Mouse (Mus musculus): ENCODE data around the gene Pik3r1. TPM values are rescaled to one million over a fixed set of nuclear protein-coding genes. Genes with fewer than 3 reads are reported as not detected.

Pik3r1 gene
- polyA plus RNA-seq, 1 experiment from 2014 or later = 34.1 TPM

- ATAC-seq = no peak
- WGBS = 51% methylated on average over 1 of the region's 1 CpGs
- H3K4me1 ChIP-seq (replicated peaks) = no peaks in the 10 kb centered on the region
- no peak overlapping the region for H3K27ac ChIP-seq
- no peak overlapping the region for H3K4me3 ChIP-seq (replicated peaks)
- no peaks in the 10 kb centered on the region for H3K36me3 ChIP-seq
- H3K9ac ChIP-seq (replicated peaks) = no peak overlapping the region
- H3K4me2 ChIP-seq (replicated peaks) = no peak overlapping the region
- no peaks in the 10 kb centered on the region for H3K9me3 ChIP-seq
- no peaks in the 10 kb centered on the region for H3K27me3 ChIP-seq
Observed at GRCm38 (mm10) chr13:101635837-101636236, 132.2 kb downstream of the Pik3r1 start.

GRCm38 (mm10) chr13:101634420-101634819, 133.6 kb downstream of the Pik3r1 start:
- no peak overlapping the region for H3K9ac ChIP-seq (replicated peaks)
- H3K4me2 ChIP-seq (replicated peaks) = no peak overlapping the region
- no peak overlapping the region for H3K27ac ChIP-seq
- no peak for ATAC-seq
- no peak overlapping the region for H3K4me3 ChIP-seq (replicated peaks)
- no peaks in the 10 kb centered on the region for H3K9me3 ChIP-seq
- H3K36me3 ChIP-seq = no peaks in the 10 kb centered on the region
- H3K27me3 ChIP-seq = no peaks in the 10 kb centered on the region
- no peaks in the 10 kb centered on the region for H3K4me1 ChIP-seq (replicated peaks)

- ATAC-seq = no peak
Observed at GRCm38 (mm10) chr13:101633620-101634019, 134.4 kb downstream of the Pik3r1 start.

GRCm38 (mm10) chr13:101632771-101633170, 135.2 kb downstream of the Pik3r1 start:
- H3K27me3 ChIP-seq = no peaks in the 10 kb centered on the region
- no peak overlapping the region for H3K27ac ChIP-seq
- no peak for ATAC-seq
- H3K4me1 ChIP-seq (replicated peaks) = no peaks in the 10 kb centered on the region
- H3K9me3 ChIP-seq = no peaks in the 10 kb centered on the region
- H3K4me2 ChIP-seq (replicated peaks) = no peak overlapping the region
- H3K36me3 ChIP-seq = no peaks in the 10 kb centered on the region
- H3K4me3 ChIP-seq (replicated peaks) = no peak overlapping the region
- no peak overlapping the region for H3K9ac ChIP-seq (replicated peaks)
- WGBS = 75% methylated on average over 4 of the region's 4 CpGs

More at GRCm38 (mm10) chr13:101633620-101634019, 134.4 kb downstream of the Pik3r1 start:
- Histone ChIP-seq H3K36me3 (no peaks in the 10 kb centered on the region), H3K27ac (no peak overlapping the region), H3K4me2 (replicated peaks) (no peak overlapping the region), H3K27me3 (no peaks in the 10 kb centered on the region), H3K4me3 (replicated peaks) (no peak overlapping the region), H3K9me3 (no peaks in the 10 kb centered on the region), H3K4me1 (replicated peaks) (no peaks in the 10 kb centered on the region), H3K9ac (replicated peaks) (no peak overlapping the region)

GRCm38 (mm10) chr13:101631561-101631960, 136.5 kb downstream of the Pik3r1 start:
- Histone ChIP-seq H3K4me2 (replicated peaks) (no peak overlapping the region), H3K36me3 (no peaks in the 10 kb centered on the region)

More at GRCm38 (mm10) chr13:101631561-101631960, 136.5 kb downstream of the Pik3r1 start:
- no peaks in the 10 kb centered on the region for H3K9me3 ChIP-seq
- H3K9ac ChIP-seq (replicated peaks) = no peak overlapping the region
- H3K27ac ChIP-seq = no peak overlapping the region
- H3K4me3 ChIP-seq (replicated peaks) = no peak overlapping the region
- H3K27me3 ChIP-seq = no peaks in the 10 kb centered on the region
- ATAC-seq = no peak
- 21% methylated on average over 7 of the region's 7 CpGs for WGBS
- H3K4me1 ChIP-seq (replicated peaks) = no peaks in the 10 kb centered on the region
